Mouse (Mus musculus) ZHBTc4 (cell line): Measurements from ENCODE around the gene Tom1l1.

ENCODE experiments used
- DNase-seq: peaks from one replicate; pipeline ENCODE4 v3.0.0-alpha.2; 2011; ENCODE audit warnings: low read depth, low spot score

Tom1l1 gene

DNA sequence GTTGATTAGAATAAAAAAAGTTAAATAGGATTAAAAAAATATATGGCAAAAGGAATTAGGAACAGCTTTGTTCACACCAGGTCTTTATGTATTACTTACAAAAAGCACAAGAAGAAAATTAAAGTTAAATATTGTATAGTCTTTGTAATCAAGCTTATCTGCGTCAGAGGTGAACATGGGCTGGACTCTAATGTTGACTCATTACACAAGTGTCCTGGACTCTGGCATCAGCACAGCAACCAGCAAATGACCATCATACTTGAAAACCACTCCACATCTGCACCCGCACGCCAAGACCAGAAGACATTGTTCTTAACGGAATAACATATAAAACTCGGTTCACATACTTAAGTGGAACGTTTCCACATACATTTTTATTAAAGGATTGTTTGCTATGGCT lies 20.8 kb downstream of the Tom1l1 start:
- no peak for DNase-seq

- no peak for DNase-seq
Measured at GRCm38 (mm10) chr11:90666916-90667315, 21.2 kb downstream of the Tom1l1 start.

GRCm38 (mm10) chr11:90666144-90666757 lies 21.9 kb downstream of the Tom1l1 start:
- DNase-seq, result no peak

DNA sequence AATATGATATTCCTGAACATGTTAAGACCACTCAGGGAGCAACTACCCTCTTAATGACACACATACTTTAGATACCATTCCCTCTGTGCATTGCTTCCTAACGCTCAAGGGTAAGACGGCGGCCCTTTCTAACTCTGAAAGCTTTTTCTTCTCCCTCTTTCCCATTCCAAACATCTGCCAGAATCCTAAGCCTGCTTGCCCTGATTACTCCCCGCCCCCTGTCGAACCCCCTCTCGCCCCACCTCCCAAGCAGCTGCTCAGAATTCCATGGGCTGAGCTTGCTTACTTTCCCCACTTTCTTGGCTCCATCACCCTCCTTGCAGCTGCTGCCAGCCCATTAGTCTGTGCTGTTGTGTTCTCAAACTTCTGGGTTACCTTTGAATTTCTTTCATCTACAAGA lies 23.0 kb downstream of the Tom1l1 start:
- no peak for DNase-seq

- no peak for DNase-seq
Measured at GRCm38 (mm10) chr11:90664345-90664986, 23.7 kb downstream of the Tom1l1 start.

GRCm38 (mm10) chr11:90663618-90664297 lies 24.4 kb downstream of the Tom1l1 start:
- no peak for DNase-seq

DNA sequence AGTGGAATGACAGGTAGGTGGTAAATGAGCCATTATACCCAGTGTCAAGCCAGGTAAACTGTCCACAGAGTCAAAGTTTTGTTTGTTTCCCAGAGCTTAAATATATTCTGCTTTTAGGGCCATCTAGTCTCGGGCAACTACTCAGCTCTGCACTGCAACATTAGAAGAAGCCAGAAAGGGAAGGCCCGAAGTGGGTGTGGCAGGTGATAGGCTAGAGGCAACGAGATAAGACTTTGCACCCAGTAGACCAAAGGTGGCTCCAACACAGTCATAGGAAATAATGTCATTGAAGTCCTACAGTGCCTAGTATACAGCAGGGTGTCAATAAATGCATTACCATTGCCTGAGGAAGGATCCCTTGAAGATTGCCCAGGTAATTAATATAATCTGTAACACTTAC lies 25.1 kb downstream of the Tom1l1 start:
- no peak for DNase-seq

DNA sequence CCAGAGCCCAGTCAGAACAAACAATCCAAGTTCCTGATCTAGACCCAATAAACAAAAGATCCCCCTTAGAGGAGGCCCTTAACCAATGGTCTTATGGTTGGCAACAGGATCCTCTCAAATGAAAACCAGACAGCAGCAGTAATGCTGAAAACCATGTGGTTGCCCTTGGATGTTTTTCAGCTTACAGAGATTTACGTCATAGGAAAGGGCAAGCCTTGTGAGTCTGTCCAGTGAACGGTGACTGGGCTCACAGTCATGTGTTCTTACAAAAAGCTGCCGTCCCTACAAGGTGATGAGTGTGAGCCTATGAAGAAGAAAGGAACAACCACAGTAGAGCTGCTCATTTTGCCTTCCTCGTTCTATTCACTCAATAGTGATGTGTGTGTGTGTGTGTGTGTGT lies 27.5 kb downstream of the Tom1l1 start:
- DNase-seq, result no peak

- DNase-seq, result no peak
Measured at GRCm38 (mm10) chr11:90657527-90657926, 30.6 kb downstream of the Tom1l1 start.

DNA sequence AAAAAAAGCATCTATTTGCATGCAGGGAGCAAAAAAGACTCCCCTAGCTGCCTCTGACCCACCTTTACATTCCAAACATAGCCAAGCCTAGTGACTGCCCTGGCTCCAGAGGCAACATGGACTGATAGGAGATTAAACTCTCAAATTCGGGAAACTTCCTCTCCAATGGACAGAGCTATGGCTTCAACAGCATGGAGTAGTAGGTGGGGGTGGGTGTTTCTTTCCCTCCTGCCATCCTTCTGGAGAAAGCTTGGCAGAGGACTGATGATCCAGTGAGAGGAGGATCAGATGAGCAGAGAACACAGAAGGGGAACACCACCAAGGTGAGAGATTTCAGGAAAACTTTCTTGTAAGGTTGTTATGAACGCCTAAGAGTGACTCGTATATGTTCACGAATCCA lies 35.6 kb downstream of the Tom1l1 start:
- DNase-seq, result no peak

- DNase-seq, result no peak
Measured at GRCm38 (mm10) chr11:90650231-90650885, 37.8 kb downstream of the Tom1l1 start.

DNA sequence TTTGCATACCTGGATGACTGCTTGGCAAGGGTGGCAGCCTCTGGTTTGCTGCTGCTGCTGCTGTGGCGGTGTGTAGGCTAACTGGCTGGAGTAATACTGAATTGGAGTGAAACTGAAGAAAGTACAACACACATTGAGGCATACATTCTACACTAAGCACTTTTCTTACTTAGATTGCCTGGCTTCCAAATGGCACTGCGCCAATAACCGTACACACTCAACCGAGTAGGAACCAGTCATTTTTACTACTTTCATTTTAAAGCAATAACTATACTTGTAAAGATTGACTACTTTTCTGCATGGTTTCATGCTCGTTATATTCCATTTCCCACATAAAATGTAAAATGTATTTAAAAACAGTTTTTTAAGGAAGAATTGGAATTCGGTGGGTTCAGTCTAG lies 38.4 kb downstream of the Tom1l1 start:
- DNase-seq, result no peak

DNA sequence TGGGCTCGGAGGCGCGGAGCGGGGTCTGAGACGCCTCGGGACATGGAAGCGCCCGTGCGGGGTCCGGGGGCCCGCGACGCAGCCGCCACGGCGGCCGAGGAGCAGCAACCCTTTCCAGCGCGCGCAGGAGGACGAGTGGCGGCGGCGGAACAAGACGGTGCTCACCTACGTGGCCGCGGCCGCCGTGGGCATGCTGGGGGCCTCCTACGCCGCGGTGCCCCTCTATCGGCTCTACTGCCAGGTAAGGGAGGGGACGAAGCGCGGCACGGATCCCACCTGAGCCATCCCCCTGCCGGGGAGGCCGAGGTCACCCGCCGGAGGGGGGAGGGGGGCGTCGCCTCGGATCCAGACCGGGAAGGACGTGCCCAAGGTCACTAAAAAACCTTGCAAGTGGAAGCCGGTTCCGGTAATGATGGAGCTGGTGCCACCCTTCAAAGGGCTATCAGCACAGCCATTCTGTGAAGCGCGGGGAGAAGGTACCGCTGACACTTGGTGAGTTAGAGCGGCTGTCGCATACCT lies 49.8 kb downstream of the Tom1l1 start:
- peak; percentile 80 for DNase-seq

GRCm38 (mm10) chr11:90637440-90638311 lies 50.5 kb downstream of the Tom1l1 start, which contains the start of the genes Stxbp4 and Cox11:
Gene Stxbp4 (minus strand): TSS chr11:90638084.
Gene Cox11 (plus strand): TSS chr11:90638173.
- DNase-seq, result peak; percentile 98

DNA sequence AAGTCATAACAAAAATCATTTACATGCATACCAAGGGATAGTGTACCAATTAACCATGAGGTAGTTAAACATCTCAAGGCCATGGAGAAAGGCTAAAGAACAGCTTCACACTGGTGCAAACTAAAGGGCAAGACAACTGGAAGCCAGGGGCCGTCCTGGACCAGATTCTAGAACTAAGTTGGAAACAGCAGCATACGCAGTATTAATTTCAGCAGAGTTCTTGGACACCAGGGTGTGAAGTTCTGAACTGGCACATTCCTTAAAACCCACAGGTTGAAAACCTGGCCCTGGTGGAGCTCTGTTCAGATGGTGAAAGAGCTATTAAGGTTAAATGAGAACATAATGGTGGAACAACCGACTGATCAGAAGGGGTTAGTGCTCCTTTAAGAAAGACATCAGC lies 53.5 kb downstream of the Tom1l1 start:
- no peak for DNase-seq

GRCm38 (mm10) chr11:90632480-90632879 lies 55.7 kb downstream of the Tom1l1 start:
- no peak for DNase-seq

DNA sequence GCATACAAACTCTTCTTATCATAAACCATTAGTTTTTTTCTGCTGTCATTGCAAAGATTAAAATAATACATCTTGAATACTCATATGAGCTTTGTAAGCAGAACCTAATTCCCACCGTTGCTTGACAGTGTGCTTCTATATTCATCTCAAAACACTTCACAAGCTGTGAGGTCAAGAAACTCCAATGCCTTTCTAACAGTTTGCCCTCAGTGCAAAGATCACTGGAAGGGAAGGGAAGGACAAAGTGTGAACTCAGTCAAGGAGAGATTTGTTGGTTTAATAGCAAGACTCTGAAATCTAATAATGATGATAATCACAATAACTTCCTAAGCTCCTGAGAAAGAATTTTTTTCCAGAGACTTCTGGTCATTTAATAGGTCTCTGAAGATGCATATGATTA lies 60.4 kb downstream of the Tom1l1 start:
- no peak for DNase-seq

DNA sequence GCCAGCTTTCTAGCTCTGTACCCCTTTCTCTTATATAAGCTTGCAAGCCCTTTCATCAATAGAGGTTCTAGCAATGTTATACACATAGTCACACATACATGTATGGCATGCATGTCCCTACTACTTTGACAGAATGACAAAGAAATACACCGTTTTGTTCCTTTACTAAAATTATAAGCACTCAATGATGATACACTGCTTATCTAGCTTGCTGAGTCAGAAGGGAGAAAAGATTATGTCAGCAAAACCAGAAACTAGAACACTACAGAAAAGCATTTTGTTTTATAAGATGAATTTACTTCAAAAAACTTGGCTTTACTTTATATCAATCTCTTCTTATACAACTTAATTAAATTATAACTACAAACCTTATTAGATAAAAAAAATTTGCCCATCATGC lies 63.0 kb downstream of the Tom1l1 start:
- DNase-seq, result no peak

GRCm38 (mm10) chr11:90623477-90623876 lies 64.7 kb downstream of the Tom1l1 start:
- DNase-seq, result peak; percentile 50

GRCm38 (mm10) chr11:90622500-90622899 lies 65.7 kb downstream of the Tom1l1 start:
- DNase-seq, result no peak

GRCm38 (mm10) chr11:90622044-90622443 lies 66.1 kb downstream of the Tom1l1 start:
- DNase-seq, result no peak
